Mouse (Mus musculus): ENCODE measurements around the gene Akap13.

GRCm38 (mm10) chr7:75701761-75702160, 246.4 kb downstream of the Akap13 start:
- TF ChIP-seq CTCF (IDR thresholded peaks at IDR 0.05; ENCODE audit: borderline replicate concordance, insufficient read depth, low read depth, low read length) (no peak), POLR2A (IDR thresholded peaks at IDR 0.05; ENCODE audit: borderline replicate concordance, insufficient read depth, low read length) (no peak)

Measured in cerebellum, adult 2 months (tissue).